Mouse (Mus musculus) cerebellum, adult 8-10 months (tissue): Measurements from ENCODE around the gene B230118H07Rik.
A peak's percentile ranks its signal among the peaks of the same experiment; 100 is the strongest.

Experiments used
- DNase-seq: peaks from one replicate; pipeline ENCODE4 v3.0.0; 2022

Gene B230118H07Rik

GRCm38 (mm10) chr2:101649114-101649671, at the start of gene B230118H07Rik, which contains the start of gene Rag1:
B230118H07Rik (minus strand) TSS chr2:101649532.
Rag1 (minus strand) TSS chr2:101649501.
- DNase-seq = peak; percentile 76

GRCm38 (mm10) chr2:101695584-101695983, 46.3 kb upstream of the B230118H07Rik start:
- DNase-seq = no peak

GRCm38 (mm10) chr2:101693577-101694215, 44.4 kb upstream of the B230118H07Rik start:
- peak; percentile 18 for DNase-seq

- DNase-seq = no peak
Measured at GRCm38 (mm10) chr2:101693043-101693442, 43.7 kb upstream of the B230118H07Rik start.

DNA sequence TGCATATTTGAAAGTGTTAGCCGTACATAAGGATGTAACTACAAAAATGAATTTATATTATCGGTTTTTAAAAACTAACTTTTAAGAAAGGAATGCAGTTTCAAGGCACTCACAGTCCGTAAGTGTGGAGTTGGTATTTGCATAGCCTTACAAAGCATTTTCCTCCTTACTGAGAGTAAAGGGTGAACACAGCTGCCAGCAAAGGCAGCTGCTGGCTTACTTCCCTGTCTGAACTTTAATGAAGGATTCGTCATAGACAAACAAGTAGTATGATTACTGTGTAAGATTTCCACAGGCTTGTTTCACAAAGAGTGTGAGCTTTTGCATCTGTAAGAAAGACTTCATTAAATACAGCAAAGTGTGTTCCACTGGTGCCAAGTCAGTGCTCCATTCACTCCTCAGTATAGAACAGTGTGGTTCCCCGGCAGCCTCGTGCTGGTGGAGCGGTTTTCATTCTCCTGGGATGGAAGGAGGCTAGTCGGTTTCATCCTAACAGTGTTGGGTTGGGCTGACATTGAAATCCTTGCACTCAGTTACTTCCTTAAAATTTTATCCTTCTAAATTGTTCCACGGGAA, 41.0 kb upstream of the B230118H07Rik start:
- DNase-seq = no peak

DNA sequence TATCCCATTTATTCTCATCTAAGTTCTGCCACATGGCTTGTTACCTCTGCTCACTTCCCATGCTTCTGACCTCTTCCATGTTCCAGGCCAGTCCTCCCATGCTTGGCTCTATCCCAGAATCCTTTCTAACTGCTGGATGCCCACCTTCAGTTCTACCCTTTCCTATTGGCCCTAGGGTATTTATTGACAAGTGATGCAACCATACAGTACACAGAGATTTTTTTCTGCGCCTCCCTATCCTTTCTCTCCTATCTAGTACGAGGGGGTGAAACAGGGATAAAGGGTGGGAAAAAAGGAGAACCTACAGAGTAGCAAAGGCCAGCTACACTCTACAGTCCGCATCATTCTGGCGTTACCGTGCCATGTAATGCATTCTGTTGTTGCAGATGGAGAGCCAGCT, 38.7 kb upstream of the B230118H07Rik start:
- DNase-seq = no peak

DNA sequence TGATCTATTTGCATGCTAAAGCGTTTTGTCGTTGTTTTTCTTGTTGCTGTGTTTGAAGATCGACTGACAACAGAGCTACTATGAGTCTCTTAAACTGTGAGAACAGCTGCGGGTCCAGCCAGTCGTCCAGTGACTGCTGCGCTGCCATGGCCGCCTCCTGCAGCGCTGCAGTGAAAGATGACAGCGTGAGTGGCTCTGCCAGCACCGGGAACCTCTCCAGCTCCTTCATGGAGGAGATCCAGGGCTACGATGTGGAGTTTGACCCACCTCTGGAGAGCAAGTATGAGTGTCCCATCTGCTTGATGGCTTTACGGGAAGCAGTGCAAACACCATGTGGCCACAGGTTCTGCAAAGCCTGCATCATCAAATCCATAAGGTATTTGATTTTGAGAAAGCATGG, 35.1 kb upstream of the B230118H07Rik start:
- no peak for DNase-seq

GRCm38 (mm10) chr2:101679164-101679784, 29.9 kb upstream of the B230118H07Rik start:
- no peak for DNase-seq

DNA sequence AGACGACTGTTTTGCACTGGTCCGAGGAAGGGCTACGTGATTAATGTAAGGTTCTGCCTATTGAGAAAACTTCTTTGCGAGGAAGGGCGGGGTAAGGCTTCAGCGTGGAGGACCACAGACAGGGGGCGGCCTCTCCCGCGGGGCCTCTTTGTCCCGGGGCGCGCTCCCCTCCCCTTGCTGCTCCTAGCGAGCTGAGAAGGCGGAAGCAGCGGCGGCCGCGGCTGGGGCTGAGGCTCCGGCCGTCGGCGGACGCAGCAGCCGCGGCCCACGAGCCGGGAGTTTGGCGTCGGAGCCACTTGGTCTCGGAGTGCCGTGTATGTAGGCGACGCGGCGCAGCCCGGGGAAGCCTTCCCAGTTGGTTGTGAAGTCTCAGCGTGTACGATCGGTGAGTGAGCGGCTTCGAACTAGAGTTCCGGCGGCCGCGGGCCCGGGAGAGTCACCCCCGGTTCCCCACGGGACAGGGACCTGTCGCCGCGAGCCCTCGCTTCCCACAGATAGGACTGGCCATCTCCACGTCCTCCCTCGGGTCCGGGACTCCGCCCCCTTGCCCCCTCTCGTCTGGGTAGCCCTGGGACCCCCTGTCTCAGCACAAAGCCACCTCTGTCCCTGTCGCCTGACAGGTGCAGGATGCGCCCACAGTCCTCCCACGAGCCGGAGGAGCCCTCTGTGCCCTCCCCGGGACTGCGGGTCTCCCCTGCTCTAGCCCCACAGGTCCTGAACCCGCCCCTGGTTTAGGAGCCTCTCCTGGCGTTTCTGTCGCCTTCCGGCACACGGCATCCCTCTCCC, 29.1 kb upstream of the B230118H07Rik start, which contains the start of gene Traf6:
Gene Traf6 (plus strand): TSS at position 194 of the 786 bp plus-strand sequence.
- DNase-seq = peak; percentile 66

GRCm38 (mm10) chr2:101673547-101673946, 24.2 kb upstream of the B230118H07Rik start:
- no peak for DNase-seq

DNA sequence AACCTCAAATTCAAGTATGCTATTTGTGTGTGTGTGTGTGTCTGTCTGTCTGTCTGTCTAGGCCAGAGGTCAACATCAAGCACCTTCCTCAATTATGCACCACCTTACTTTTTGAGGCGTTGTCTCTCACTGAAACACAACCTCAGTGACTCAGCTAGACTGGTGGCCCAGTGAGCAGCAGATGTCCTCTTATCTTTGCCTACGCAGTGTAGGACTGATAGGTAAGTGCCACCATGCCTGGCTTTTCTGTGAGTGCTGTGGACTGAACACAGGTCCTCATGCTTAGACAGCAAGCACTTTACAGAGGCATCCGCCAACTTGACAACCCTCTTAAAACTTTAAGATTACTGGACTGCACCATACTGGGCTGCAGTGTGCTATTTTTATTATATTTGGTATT, 19.4 kb upstream of the B230118H07Rik start:
- DNase-seq = no peak

DNA sequence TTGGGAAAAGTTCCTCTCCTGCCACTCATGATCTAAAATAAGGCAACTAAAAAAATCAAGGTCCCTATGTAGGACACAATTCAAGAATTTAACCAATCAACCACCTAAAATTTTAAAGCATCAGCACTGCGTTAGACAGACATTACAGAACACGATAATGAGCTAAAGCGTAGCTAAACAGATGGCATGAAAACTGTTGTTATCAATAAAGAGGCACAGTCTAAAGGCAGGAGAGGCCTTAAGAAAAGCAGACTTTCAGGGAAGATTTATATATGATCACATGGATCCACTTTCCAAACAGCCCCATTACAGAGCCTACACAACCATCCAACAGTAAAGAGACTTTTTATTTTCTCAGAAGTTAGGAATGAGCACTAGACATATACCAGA, 16.4 kb upstream of the B230118H07Rik start:
- no peak for DNase-seq

GRCm38 (mm10) chr2:101665058-101665702, 15.8 kb upstream of the B230118H07Rik start:
- peak; percentile 72 for DNase-seq

DNA sequence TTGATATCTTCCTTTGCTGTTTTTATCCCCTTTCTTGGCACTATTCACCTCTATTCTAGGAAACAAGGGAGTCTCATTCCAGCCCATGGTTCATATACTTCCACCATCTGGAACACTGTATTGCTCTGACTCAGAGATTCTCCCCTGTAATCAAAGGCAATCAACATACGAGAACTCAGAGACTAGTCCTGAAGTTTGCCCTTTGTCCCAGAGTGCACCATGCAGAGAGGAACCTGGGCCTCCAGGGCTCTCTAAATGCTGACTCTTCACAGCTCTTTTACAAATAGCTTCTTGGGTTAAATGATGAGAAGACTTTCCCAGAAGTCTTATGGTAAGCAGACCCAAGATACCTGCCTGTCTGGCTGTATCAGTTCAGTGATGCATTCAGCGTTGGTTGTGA, 11.2 kb upstream of the B230118H07Rik start:
- DNase-seq = no peak

GRCm38 (mm10) chr2:101652921-101653597, 3.7 kb upstream of the B230118H07Rik start:
- peak; percentile 84 for DNase-seq

DNA sequence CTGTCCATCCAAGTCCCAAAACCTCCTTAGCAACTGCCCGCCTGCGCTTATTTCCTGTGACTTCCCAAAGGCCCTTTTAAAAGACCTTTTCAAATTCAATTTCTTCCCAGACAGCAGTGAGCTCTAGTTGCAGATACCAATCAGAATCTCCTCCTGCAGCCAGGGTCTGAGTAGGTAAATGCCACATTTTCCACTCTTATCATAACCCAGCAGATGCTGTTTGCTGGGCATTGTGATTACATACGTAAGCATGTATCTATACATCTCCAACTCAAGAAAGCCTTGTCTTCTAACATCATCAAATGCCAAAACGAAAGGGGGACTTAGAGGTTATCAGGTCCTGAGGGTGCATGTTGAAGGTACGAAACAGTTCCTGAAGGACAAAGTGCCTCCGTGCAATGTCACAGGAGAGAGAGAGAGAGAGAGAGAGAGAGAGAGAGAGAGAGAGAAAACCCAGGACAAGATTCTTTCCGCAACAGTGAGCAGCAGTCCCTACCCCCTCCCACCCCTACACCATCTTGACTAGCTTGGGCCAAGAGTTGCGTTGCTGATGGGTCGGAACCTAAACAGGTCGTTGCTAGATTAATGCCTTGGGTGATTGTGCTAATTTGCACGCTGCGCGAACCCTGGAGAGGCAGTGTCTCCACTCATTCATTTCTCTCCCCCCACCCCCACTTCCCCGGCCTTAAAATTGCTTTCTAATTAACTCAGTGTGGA, 3.0 kb upstream of the B230118H07Rik start:
- DNase-seq = peak; percentile 16

DNA sequence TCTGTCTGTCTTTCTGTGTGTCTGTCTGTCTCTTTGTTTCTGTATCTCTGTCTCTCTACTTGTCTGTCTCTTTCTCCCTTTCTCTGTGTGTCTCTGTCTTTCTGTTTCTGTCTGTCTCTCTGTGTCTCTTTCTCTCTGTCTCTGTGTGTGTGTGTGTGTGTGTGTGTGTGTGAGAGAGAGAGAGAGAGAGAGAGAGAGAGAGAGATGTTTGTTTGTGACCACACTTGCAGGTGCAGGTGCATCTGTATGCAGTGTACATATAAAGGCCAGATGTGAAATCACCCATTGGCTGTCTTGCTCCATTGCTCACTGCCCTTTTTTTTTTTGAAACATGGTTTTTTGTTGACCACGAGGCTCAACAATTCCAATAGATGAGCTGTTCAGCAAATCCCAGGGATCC, 1.1 kb upstream of the B230118H07Rik start:
- no peak for DNase-seq

DNA sequence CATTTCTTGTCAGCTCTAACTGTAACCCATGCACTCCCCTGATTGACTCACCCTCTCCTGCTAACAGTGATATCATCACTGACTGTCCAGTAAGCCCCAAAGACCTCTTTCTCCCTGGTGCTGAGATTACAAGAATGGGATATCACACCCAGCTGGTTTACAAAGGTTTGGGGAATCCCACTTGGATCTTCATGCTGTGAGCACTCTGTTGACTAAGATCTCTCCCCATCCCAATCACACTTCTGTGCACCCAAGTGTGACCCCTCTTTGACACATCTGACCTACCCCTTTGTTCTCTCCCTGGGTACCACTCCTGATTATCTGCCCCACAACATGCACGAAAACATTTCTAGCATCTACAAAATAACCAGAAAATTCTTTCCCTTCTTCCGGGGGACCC, 971 bp downstream of the B230118H07Rik start:
- peak; percentile 21 for DNase-seq

DNA sequence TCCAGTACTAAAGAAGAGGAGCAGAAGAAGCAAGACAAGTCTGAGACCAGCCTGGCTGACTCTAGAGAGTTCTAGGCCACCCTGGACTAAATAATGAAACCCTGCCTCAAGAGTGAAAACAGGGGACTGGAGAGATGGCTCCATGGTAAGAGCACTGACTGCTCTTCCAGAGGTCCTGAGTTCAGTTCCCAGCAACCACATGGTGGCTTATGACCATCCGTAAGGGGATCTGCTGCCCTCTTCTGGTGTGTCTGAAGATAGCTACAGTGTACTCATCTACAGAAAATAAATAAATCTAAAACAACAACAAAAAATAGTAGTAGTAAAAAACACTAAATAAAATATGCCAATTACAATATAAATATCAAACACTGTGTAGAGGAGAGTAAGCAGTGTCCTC, 3.5 kb downstream of the B230118H07Rik start:
- DNase-seq = no peak

- no peak for DNase-seq
Measured at GRCm38 (mm10) chr2:101639840-101640350, 9.4 kb downstream of the B230118H07Rik start.
